ENCODE assay signal across 22 mouse cellular contexts in genomic region chr13:108998739-108999138, GRCm38 (mm10).
DNase-seq lines count a peak whose midpoint lies in the region; ATAC-seq lines count a peak whose summit lies in the region.
"Had no signal": no experiment of that assay in that cellular context is flagged by ENCODE, and none has a peak within 500 bp of the region (broad histone marks: within the 10 kb centered on the region; RNA-seq: fewer than 3 reads in every experiment).

No protein-coding gene starts in this region.

- DNase-seq in forebrain, embryonic 10.5 days (ENCODE audit: extremely low spot score, low spot score) = no peak
- no peak for DNase-seq in kidney, postnatal 25 days
- no peak for DNase-seq in heart, adult 18-20 months
- DNase-seq: adrenal gland, postnatal 14 days; cerebellum, adult 9-11 months; heart, postnatal 10 days; kidney, adult 11 months; kidney, postnatal 4 days; lung, adult 18-20 months; lung, postnatal 10 days; retina, postnatal 1 day; right cerebral cortex, postnatal 25 days; spleen, adult 18-20 months had no signal

- H3K4me3 ChIP-seq in forebrain, embryonic 12.5 days (replicated peaks) = no peak overlapping the region
- no peak overlapping the region for H3K4me3 ChIP-seq in forebrain, embryonic 10.5 days
- no peak overlapping the region for H3K4me3 ChIP-seq in neural tube, embryonic 12.5 days
- no peak overlapping the region for H3K4me3 ChIP-seq in neural tube, embryonic 15.5 days (replicated peaks)
- H3K4me3 ChIP-seq in midbrain, embryonic 12.5 days = no peak overlapping the region
- H3K4me3 ChIP-seq: heart, embryonic 12.5 days; kidney, embryonic 15.5 days; limb, embryonic 13.5 days; liver, embryonic 12.5 days had no signal

- no peaks in the 10 kb centered on the region for H3K9me3 ChIP-seq in forebrain, embryonic 12.5 days
- no peaks in the 10 kb centered on the region for H3K9me3 ChIP-seq in forebrain, embryonic 10.5 days
- H3K9me3 ChIP-seq in neural tube, embryonic 12.5 days = no peaks in the 10 kb centered on the region
- H3K9me3 ChIP-seq in neural tube, embryonic 15.5 days (replicated peaks) = no peaks in the 10 kb centered on the region
- H3K9me3 ChIP-seq in midbrain, embryonic 12.5 days = no peaks in the 10 kb centered on the region
- H3K9me3 ChIP-seq: heart, embryonic 12.5 days; kidney, embryonic 15.5 days; limb, embryonic 13.5 days; liver, embryonic 12.5 days had no signal

- H3K4me1 ChIP-seq in forebrain, embryonic 12.5 days = peaks cover 6% of the 10 kb centered on the region; the same call in 1 of the 2 replicates
- H3K4me1 ChIP-seq in forebrain, embryonic 10.5 days = peaks cover 9% of the 10 kb centered on the region; the same call in 1 of the 2 replicates
- H3K4me1 ChIP-seq in neural tube, embryonic 12.5 days = no peaks in the 10 kb centered on the region
- H3K4me1 ChIP-seq in neural tube, embryonic 15.5 days = no peaks in the 10 kb centered on the region
- H3K4me1 ChIP-seq in midbrain, embryonic 12.5 days = peaks cover 3% of the 10 kb centered on the region; the same call in 1 of the 2 replicates
- H3K4me1 ChIP-seq: heart, embryonic 12.5 days; kidney, embryonic 15.5 days; limb, embryonic 13.5 days; liver, embryonic 12.5 days had no signal

- no peaks in the 10 kb centered on the region for H3K27me3 ChIP-seq in forebrain, embryonic 12.5 days
- no peaks in the 10 kb centered on the region for H3K27me3 ChIP-seq in forebrain, embryonic 10.5 days (ENCODE audit: poor library complexity, severe bottlenecking)
- no peaks in the 10 kb centered on the region for H3K27me3 ChIP-seq in neural tube, embryonic 12.5 days (replicated peaks)
- no peaks in the 10 kb centered on the region for H3K27me3 ChIP-seq in neural tube, embryonic 15.5 days (replicated peaks)
- H3K27me3 ChIP-seq in midbrain, embryonic 12.5 days = no peaks in the 10 kb centered on the region
- H3K27me3 ChIP-seq: heart, embryonic 12.5 days; kidney, embryonic 15.5 days; limb, embryonic 13.5 days; liver, embryonic 12.5 days had no signal

- H3K4me2 ChIP-seq in forebrain, embryonic 12.5 days = no peak overlapping the region
- no peak overlapping the region for H3K4me2 ChIP-seq in neural tube, embryonic 12.5 days (replicated peaks)
- H3K4me2 ChIP-seq in neural tube, embryonic 15.5 days = no peak overlapping the region
- H3K4me2 ChIP-seq in midbrain, embryonic 12.5 days (replicated peaks) = no peak overlapping the region
- H3K4me2 ChIP-seq: heart, embryonic 12.5 days; kidney, embryonic 15.5 days; limb, embryonic 13.5 days; liver, embryonic 12.5 days had no signal

- no peak overlapping the region for H3K9ac ChIP-seq in forebrain, embryonic 12.5 days
- no peak overlapping the region for H3K9ac ChIP-seq in neural tube, embryonic 12.5 days
- no peak overlapping the region for H3K9ac ChIP-seq in neural tube, embryonic 15.5 days (replicated peaks)
- H3K9ac ChIP-seq in midbrain, embryonic 12.5 days (replicated peaks) = no peak overlapping the region
- H3K9ac ChIP-seq: heart, embryonic 12.5 days; kidney, embryonic 15.5 days; limb, embryonic 13.5 days; liver, embryonic 12.5 days had no signal

- no peaks in the 10 kb centered on the region for H3K36me3 ChIP-seq in forebrain, embryonic 12.5 days (replicated peaks)
- H3K36me3 ChIP-seq in forebrain, embryonic 10.5 days (replicated peaks) = no peaks in the 10 kb centered on the region
- no peaks in the 10 kb centered on the region for H3K36me3 ChIP-seq in neural tube, embryonic 12.5 days
- H3K36me3 ChIP-seq in neural tube, embryonic 15.5 days = no peaks in the 10 kb centered on the region
- no peaks in the 10 kb centered on the region for H3K36me3 ChIP-seq in midbrain, embryonic 12.5 days
- H3K36me3 ChIP-seq: heart, embryonic 12.5 days; kidney, embryonic 15.5 days; limb, embryonic 13.5 days; liver, embryonic 12.5 days had no signal

- WGBS in forebrain, embryonic 12.5 days = 42% methylated on average over 2 of the region's 2 CpGs
- WGBS in forebrain, embryonic 10.5 days = 45% methylated on average over 2 of the region's 2 CpGs
- 66% methylated on average over 2 of the region's 2 CpGs for WGBS in neural tube, embryonic 12.5 days
- WGBS in neural tube, embryonic 15.5 days = 63% methylated on average over 2 of the region's 2 CpGs
- WGBS in midbrain, embryonic 12.5 days = 46% methylated on average over 2 of the region's 2 CpGs

- no peak overlapping the region for H3K27ac ChIP-seq in forebrain, embryonic 12.5 days
- no peak overlapping the region for H3K27ac ChIP-seq in forebrain, embryonic 10.5 days
- no peak overlapping the region for H3K27ac ChIP-seq in neural tube, embryonic 12.5 days
- H3K27ac ChIP-seq in neural tube, embryonic 15.5 days (replicated peaks) = no peak overlapping the region
- H3K27ac ChIP-seq in midbrain, embryonic 12.5 days (replicated peaks) = no peak overlapping the region
- H3K27ac ChIP-seq: kidney, embryonic 15.5 days; limb, embryonic 13.5 days; liver, embryonic 12.5 days had no signal

- ATAC-seq in forebrain, embryonic 12.5 days (ENCODE audit: low FRiP score) = peak; percentile 41; the same call in 1 of the 2 replicates
- 0 out of 2 replicates have a peak, but pooled peaks have one; percentile 13 for ATAC-seq in neural tube, embryonic 12.5 days (ENCODE audit: low FRiP score, low read depth)
- ATAC-seq in neural tube, embryonic 15.5 days (ENCODE audit: low FRiP score) = no peak
- peak; percentile 93 for ATAC-seq in midbrain, embryonic 12.5 days (ENCODE audit: low FRiP score, low read depth)
- ATAC-seq in erythroblast, adult 5-6 weeks (replicated peaks; ENCODE audit: low FRiP score, poor library complexity, severe bottlenecking) = no peak
- ATAC-seq: liver, embryonic 12.5 days had no signal

Comparison
In these comparisons a context has a peak if more than half of its experiments do, and no peak if none do; other contexts are left out.
1. ATAC-seq: peak in forebrain, embryonic 12.5 days (single experiment), neural tube, embryonic 12.5 days (single experiment) and midbrain, embryonic 12.5 days (single experiment); none in neural tube, embryonic 15.5 days (single experiment) and erythroblast, adult 5-6 weeks (single experiment).